Mouse (Mus musculus): Measurements from ENCODE around the gene Gm14399. TPM values are rescaled to one million over a fixed set of nuclear protein-coding genes. Genes with fewer than 3 reads are reported as not detected.

Gm14399 gene
- polyA plus RNA-seq (2014; fragmentation: Illumina TruSeq; extraction: RNeasy Lipid Tissue Mini Kit (QIAGEN cat#74804); ENCODE audit: low read depth, low replicate concordance) = 48.4 TPM

GRCm38 (mm10) chr2:175141993-175142295 is at the start of gene Gm14399:
Gene Gm14399 (minus strand): TSS chr2:175142012.

GRCm38 (mm10) chr2:175175401-175176180 is 33.8 kb upstream of the Gm14399 start, which contains the start of gene Gm14443:
Gene Gm14443 (minus strand): TSS chr2:175175871.

Other genes with a start within 250 kb of the Gm14399 start
- not detected for gene Gm14444, start 131.8 kb downstream of the Gm14399 start, polyA plus RNA-seq (2014; fragmentation: Illumina TruSeq; extraction: RNeasy Lipid Tissue Mini Kit (QIAGEN cat#74804); ENCODE audit: low read depth, low replicate concordance)
- 2.4 TPM for gene Gm14393, start 74.2 kb downstream of the Gm14399 start, polyA plus RNA-seq (2014; fragmentation: Illumina TruSeq; extraction: RNeasy Lipid Tissue Mini Kit (QIAGEN cat#74804); ENCODE audit: low read depth, low replicate concordance)
- 3.7 TPM for gene Gm14443, start 33.9 kb upstream of the Gm14399 start, polyA plus RNA-seq (2014; fragmentation: Illumina TruSeq; extraction: RNeasy Lipid Tissue Mini Kit (QIAGEN cat#74804); ENCODE audit: low read depth, low replicate concordance)
- gene Gm14391, start 64.9 kb upstream of the Gm14399 start, polyA plus RNA-seq (2014; fragmentation: Illumina TruSeq; extraction: RNeasy Lipid Tissue Mini Kit (QIAGEN cat#74804); ENCODE audit: low read depth, low replicate concordance) = 34.9 TPM
- gene Gm14440, start 133.1 kb upstream of the Gm14399 start, polyA plus RNA-seq (2014; fragmentation: Illumina TruSeq; extraction: RNeasy Lipid Tissue Mini Kit (QIAGEN cat#74804); ENCODE audit: low read depth, low replicate concordance) = 67.5 TPM
- gene Gm4631, start 196.2 kb upstream of the Gm14399 start, polyA plus RNA-seq (2014; fragmentation: Illumina TruSeq; extraction: RNeasy Lipid Tissue Mini Kit (QIAGEN cat#74804); ENCODE audit: low read depth, low replicate concordance) = 101 TPM
- gene Zfp968, start 230.4 kb upstream of the Gm14399 start, polyA plus RNA-seq (2014; fragmentation: Illumina TruSeq; extraction: RNeasy Lipid Tissue Mini Kit (QIAGEN cat#74804); ENCODE audit: low read depth, low replicate concordance) = 30.9 TPM

All from sigmoid colon, adult 10 weeks (tissue).